Mouse (Mus musculus) heart, adult 2 months (tissue): ENCODE measurements at regions not wholly inside any gene's neighbourhood (a gene's known extent, or its start where the extent isn't known, plus 50 kb on each side); places are given as distances from the start of the nearest gene placed in this dataset.
A peak's percentile ranks its signal among the peaks of the same experiment; 100 is the strongest.
"Not testable (repeated sequence)": the region's sequence is repeated elsewhere in the genome, so short reads cannot be mapped to it uniquely, and the experiment has no call there.

Experiments used
- DNase-seq, 2 experiments: peaks; one replicate each; pipeline ENCODE4 v3.0.0; 2021
- H3K27ac ChIP-seq: fragments of 200-600 bp; 2 replicates; pipeline ENCODE4 v1.8.1; 2022
- H3K27me3 ChIP-seq: fragments of 200-500 bp; 2 replicates; pipeline ENCODE4 v1.6.1; 2012; ENCODE audit warnings: mild to moderate bottlenecking, low read length, inconsistent platforms, mixed read lengths; ENCODE audit not compliant: control insufficient read depth, insufficient read depth
- H3K36me3 ChIP-seq: fragments of 200-500 bp; 2 replicates; pipeline ENCODE4 v1.6.1; 2012; ENCODE audit warnings: low read length, inconsistent platforms; ENCODE audit not compliant: control insufficient read depth, insufficient read depth
- H3K4me1 ChIP-seq: fragments of 200-500 bp; 2 replicates; pipeline ENCODE4 v1.6.1; 2011; ENCODE audit warnings: low read length; ENCODE audit not compliant: control insufficient read depth, insufficient read depth
- H3K4me3 ChIP-seq: fragments of 200-600 bp; 2 replicates; pipeline ENCODE4 v1.8.1; 2022
- H3K79me2 ChIP-seq: fragments of 200-500 bp; replicated peaks from 2 replicates; pipeline ENCODE4 v1.6.1; 2012; ENCODE audit warnings: mild to moderate bottlenecking, inconsistent platforms, low read length, moderate library complexity, mixed read lengths; ENCODE audit not compliant: control insufficient read depth, insufficient read depth
- H3K9ac ChIP-seq: fragments of 200-500 bp; 2 replicates; pipeline ENCODE4 v1.6.1; 2012; ENCODE audit warnings: low read depth, mild to moderate bottlenecking, control low read depth, inconsistent platforms, low read length, mixed read lengths
- CTCF ChIP-seq: fragments of 200-600 bp; IDR thresholded peaks from 2 replicates; pipeline ENCODE4 v1.8.1; 2022; ENCODE audit warnings: antibody characterized with exemption, mild to moderate bottlenecking, moderate library complexity
- EP300 ChIP-seq: fragments of 200-500 bp; IDR thresholded peaks from 2 replicates; pipeline ENCODE4 v1.6.1; 2011; ENCODE audit warnings: low read depth, low read length, control low read depth; ENCODE audit not compliant: insufficient read depth
- POLR2A ChIP-seq: fragments of 200-500 bp; IDR thresholded peaks from 2 replicates; pipeline ENCODE4 v1.6.1; 2011; ENCODE audit warnings: mild to moderate bottlenecking, low read depth, low read length, control low read depth; ENCODE audit not compliant: insufficient read depth
- WGBS: fragments of 180-500 bp; shearing (Covaris S2); methylation state at CpG from one replicate; pipeline ENCODE4 v1.1.7; 2018; 5-methylcytosine and 5-hydroxymethylcytosine counted together
- intact Hi-C: fragments of 180-260 bp; cut with DNase I; formaldehyde crosslinking; loops from one replicate; pipeline ENCODE4 v1.15.1; 2025

- Histone ChIP-seq H3K4me1 (peaks cover 26% of the 10 kb centered on the region), H3K36me3 (peaks cover 16% of the 10 kb centered on the region), H3K4me3 (no peak overlapping the region), H3K79me2 (no peaks in the 10 kb centered on the region), H3K27me3 (no peaks in the 10 kb centered on the region), H3K27ac (peak overlapping the region; percentile 95), H3K9ac (no peak overlapping the region)
- intact Hi-C loops, result loop anchor here (5.0 kb wide), 1 partner anchor 34 kb away; no protein-coding TSS in a partner anchor
- peak; percentile 64 for TF ChIP-seq CTCF
- no peak for TF ChIP-seq EP300
- DNase-seq, result no peak
- WGBS, result 40% methylated on average over 7 of the region's 7 CpGs
Observed at GRCm38 (mm10) chr10:53461070-53461781, 81.5 kb upstream of the Cep85l start.

GRCm38 (mm10) chr10:53459706-53460105 is 80.0 kb upstream of the Cep85l start:
- not testable (repeated sequence) for H3K9ac ChIP-seq, H3K4me3 ChIP-seq, DNase-seq, H3K79me2 ChIP-seq, H3K27me3 ChIP-seq
- H3K36me3 ChIP-seq, result peaks cover 16% of the 10 kb centered on the region
- 47% methylated on average over 1 of the region's 1 CpGs for WGBS
- peaks cover 21% of the 10 kb centered on the region for H3K4me1 ChIP-seq
- intact Hi-C loops, result loop anchor here (5.0 kb wide), 1 partner anchor 32 kb away; no protein-coding TSS in a partner anchor
- H3K27ac ChIP-seq, result peak overlapping the region; percentile 95

GRCm38 (mm10) chr10:53456027-53456713 is 76.4 kb upstream of the Cep85l start:
- intact Hi-C loops, result no loop called here
- no peaks in the 10 kb centered on the region for H3K27me3 ChIP-seq
- peaks cover 3% of the 10 kb centered on the region for H3K4me1 ChIP-seq
- WGBS, result 50% methylated on average over 4 of the region's 4 CpGs
- TF ChIP-seq POLR2A, result no peak
- peak; percentile 53; the same call in 1 of the 2 replicates for TF ChIP-seq EP300
- TF ChIP-seq CTCF, result no peak
- H3K36me3 ChIP-seq, result peaks cover 4% of the 10 kb centered on the region
- no peaks in the 10 kb centered on the region for H3K79me2 ChIP-seq
- H3K4me3 ChIP-seq, result no peak overlapping the region
- H3K9ac ChIP-seq, result no peak overlapping the region
- H3K27ac ChIP-seq, result peak overlapping the region; percentile 8; the same call in 1 of the 2 replicates
- DNase-seq, result peak; percentile 66 to 69

GRCm38 (mm10) chr10:53444789-53445188 is 65.0 kb upstream of the Cep85l start:
- Histone ChIP-seq H3K4me3 (no peak overlapping the region), H3K27me3 (no peaks in the 10 kb centered on the region), H3K27ac (no peak overlapping the region), H3K79me2 (no peaks in the 10 kb centered on the region), H3K36me3 (no peaks in the 10 kb centered on the region), H3K9ac (no peak overlapping the region), H3K4me1 (no peaks in the 10 kb centered on the region; the same call in 1 of the 2 replicates)
- WGBS, result 24% methylated on average over 3 of the region's 3 CpGs
- DNase-seq, result no peak
- no peak for TF ChIP-seq CTCF
- TF ChIP-seq EP300, result no peak
- TF ChIP-seq POLR2A, result no peak
- intact Hi-C loops, result no loop called here

GRCm38 (mm10) chr10:53443443-53443842 is 63.7 kb upstream of the Cep85l start:
- WGBS, result 88% methylated on average over 1 of the region's 1 CpGs

GRCm38 (mm10) chr10:53442912-53443311 is 63.2 kb upstream of the Cep85l start:
- intact Hi-C loops, result no loop called here
- Histone ChIP-seq H3K4me1 (peaks cover 2% of the 10 kb centered on the region), H3K27me3 (no peaks in the 10 kb centered on the region), H3K79me2 (no peaks in the 10 kb centered on the region), H3K4me3 (no peak overlapping the region), H3K27ac (no peak overlapping the region), H3K9ac (no peak overlapping the region), H3K36me3 (peaks cover 5% of the 10 kb centered on the region; the same call in 1 of the 2 replicates)
- TF ChIP-seq EP300, result no peak
- no peak for TF ChIP-seq CTCF
- TF ChIP-seq POLR2A, result no peak
- DNase-seq, result no peak
- 95% methylated on average over 14 of the region's 14 CpGs for WGBS

More at GRCm38 (mm10) chr10:53443443-53443842, 63.7 kb upstream of the Cep85l start:
- Histone ChIP-seq H3K79me2 (no peaks in the 10 kb centered on the region), H3K27ac (no peak overlapping the region), H3K4me1 (peaks cover 1% of the 10 kb centered on the region), H3K36me3 (peaks cover 5% of the 10 kb centered on the region; the same call in 1 of the 2 replicates), H3K9ac (no peak overlapping the region), H3K27me3 (no peaks in the 10 kb centered on the region), H3K4me3 (no peak overlapping the region)
- no peak for DNase-seq
- intact Hi-C loops, result no loop called here
- TF ChIP-seq POLR2A (no peak), EP300 (no peak), CTCF (no peak)
